ENCODE assay signal across 9 mouse cellular contexts in the genomic region with DNA sequence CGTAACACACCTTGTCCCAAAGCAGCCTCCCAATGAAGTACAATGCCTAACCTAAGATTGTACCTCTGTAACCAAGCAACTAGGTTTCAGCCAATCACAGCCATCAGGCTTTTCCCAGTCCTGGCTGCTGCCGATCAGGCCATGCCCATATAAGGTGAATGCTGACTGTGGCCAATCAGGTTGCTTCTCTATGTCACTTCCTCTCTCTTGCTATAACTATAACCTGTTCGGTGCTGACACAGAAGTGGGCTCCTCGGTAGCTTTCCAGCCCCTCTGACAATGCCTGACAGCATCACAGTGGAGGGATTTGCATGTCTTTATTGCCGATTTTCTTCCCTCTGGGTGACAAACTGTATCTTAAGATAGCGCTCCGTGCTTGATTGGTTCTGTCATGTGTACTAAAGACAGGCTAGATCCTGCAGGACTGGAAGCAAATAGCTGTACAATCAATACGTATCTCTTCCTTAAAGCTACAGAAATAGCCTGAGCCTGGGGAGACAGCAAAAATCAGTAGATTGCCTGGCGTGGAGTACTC.
DNase-seq lines count a peak whose midpoint lies in the region; ATAC-seq and TF ChIP-seq lines count a peak whose summit lies in the region.
"Had no signal": no experiment of that assay in that cellular context is flagged by ENCODE, and none has a peak within 500 bp of the region (broad histone marks: within the 10 kb centered on the region; RNA-seq: fewer than 3 reads in every experiment).

No protein-coding gene starts in this region.

- peaks cover 17% of the 10 kb centered on the region for H3K4me1 ChIP-seq in forebrain, embryonic 13.5 days
- H3K4me1 ChIP-seq: megakaryocyte, embryonic 14.5 days had no signal

- no peak for TF ChIP-seq CTCF in layer of hippocampus, adult 2 months (conservative IDR thresholded peaks at IDR 0.05)

- DNase-seq in lung, adult 18-20 months: peak; percentile 19 to 54
- no peak for DNase-seq in lung, postnatal 14 days
- DNase-seq in heart, postnatal 36 days: peak; percentile 17 to 23
- DNase-seq in layer of hippocampus, adult 2 months (ENCODE audit: low spot score in 2 of 2): peak; percentile 70 to 90
- peak; percentile 65 for DNase-seq in lung, postnatal 36 days
- peak; percentile 5 for DNase-seq in splenic B cell, adult 2 months (ENCODE audit: low read depth, low spot score)
- DNase-seq in B cell, adult 2 months: no peak

- no peaks in the 10 kb centered on the region for H3K27me3 ChIP-seq in forebrain, embryonic 13.5 days
- no peaks in the 10 kb centered on the region for H3K27me3 ChIP-seq in splenic B cell, adult 2 months (ENCODE audit: control insufficient read depth, insufficient read depth, low read length, poor library complexity, severe bottlenecking)
- H3K27me3 ChIP-seq: megakaryocyte, embryonic 14.5 days had no signal

- WGBS in forebrain, embryonic 13.5 days: 49% methylated on average over 9 of the region's 9 CpGs

- H3K9ac ChIP-seq in forebrain, embryonic 13.5 days: peak overlapping the region; percentile 40

- peak overlapping the region; percentile 34 for H3K4me3 ChIP-seq in forebrain, embryonic 13.5 days
- peak overlapping the region; percentile 65 for H3K4me3 ChIP-seq in layer of hippocampus, adult 2 months
- H3K4me3 ChIP-seq: megakaryocyte, embryonic 14.5 days had no signal

- H3K4me2 ChIP-seq in forebrain, embryonic 13.5 days: peak overlapping the region; percentile 58

- no peaks in the 10 kb centered on the region for H3K36me3 ChIP-seq in forebrain, embryonic 13.5 days (ENCODE audit: poor library complexity, severe bottlenecking)
- no peaks in the 10 kb centered on the region for H3K36me3 ChIP-seq in splenic B cell, adult 2 months (ENCODE audit: control insufficient read depth, insufficient read depth, low read length, poor library complexity, severe bottlenecking)

- H3K27ac ChIP-seq in forebrain, embryonic 13.5 days: peak overlapping the region; percentile 83
- peak overlapping the region; percentile 97 for H3K27ac ChIP-seq in layer of hippocampus, adult 2 months

- ATAC-seq in forebrain, embryonic 13.5 days: peak; percentile 99

- H3K9me3 ChIP-seq in forebrain, embryonic 13.5 days (replicated peaks): no peaks in the 10 kb centered on the region

- intact Hi-C loops in heart, postnatal 36 days (cut with DNase I): no loop called here

Comparison
In these comparisons a context has a peak if more than half of its experiments do, and no peak if none do; other contexts are left out.
1. DNase-seq: peak in lung, adult 18-20 months (2 of 2), heart, postnatal 36 days (2 of 2), layer of hippocampus, adult 2 months (2 of 2), lung, postnatal 36 days (single experiment) and splenic B cell, adult 2 months (single experiment); none in lung, postnatal 14 days (single experiment) and B cell, adult 2 months (0 of 2).